Mouse (Mus musculus) adrenal gland, adult (tissue): ENCODE results near the gene Adamtsl1.

Source experiments
- DNase-seq, 2 experiments: peaks; one replicate each; pipeline ENCODE4 v3.0.0; 2022 to 2023; ENCODE audit warnings: low spot score in 1 of 2; ENCODE audit not compliant: inconsistent age in 2 of 2

Gene Adamtsl1

GRCm38 (mm10) chr4:85904217-85904616, 390.2 kb downstream of the Adamtsl1 start:
- peak in 1 of 2 experiments; percentile 9 for DNase-seq

GRCm38 (mm10) chr4:85916034-85916433, 402.1 kb downstream of the Adamtsl1 start:
- DNase-seq: peak; percentile 13 to 56

GRCm38 (mm10) chr4:85918366-85918765, 404.4 kb downstream of the Adamtsl1 start:
- DNase-seq: peak in 1 of 2 experiments; percentile 8

- no peak for DNase-seq
These were observed 406.5 kb downstream of the Adamtsl1 start for GRCm38 (mm10) chr4:85920474-85920873.

GRCm38 (mm10) chr4:85922741-85923140, 408.8 kb downstream of the Adamtsl1 start:
- DNase-seq: no peak

- DNase-seq: no peak
These were observed 418.2 kb downstream of the Adamtsl1 start for GRCm38 (mm10) chr4:85932129-85932528.

- no peak for DNase-seq
These were observed 425.5 kb downstream of the Adamtsl1 start for GRCm38 (mm10) chr4:85939460-85939859.

GRCm38 (mm10) chr4:85941857-85942256, 427.9 kb downstream of the Adamtsl1 start:
- no peak for DNase-seq

GRCm38 (mm10) chr4:85953590-85953989, 439.6 kb downstream of the Adamtsl1 start:
- DNase-seq: no peak

- no peak for DNase-seq
These were observed 441.4 kb downstream of the Adamtsl1 start for GRCm38 (mm10) chr4:85955387-85955786.

GRCm38 (mm10) chr4:85957266-85957665, 443.3 kb downstream of the Adamtsl1 start:
- no peak for DNase-seq

- DNase-seq: no peak
These were observed 443.9 kb downstream of the Adamtsl1 start for GRCm38 (mm10) chr4:85957879-85958278.

- DNase-seq: no peak
These were observed 445.0 kb downstream of the Adamtsl1 start for GRCm38 (mm10) chr4:85959019-85959418.

- DNase-seq: no peak
These were observed 462.2 kb downstream of the Adamtsl1 start for GRCm38 (mm10) chr4:85976188-85976587.

- DNase-seq: no peak
These were observed 465.2 kb downstream of the Adamtsl1 start for GRCm38 (mm10) chr4:85979206-85979605.

- no peak for DNase-seq
These were observed 492.6 kb downstream of the Adamtsl1 start for GRCm38 (mm10) chr4:86006596-86006995.

- no peak for DNase-seq
These were observed 499.7 kb downstream of the Adamtsl1 start for GRCm38 (mm10) chr4:86013640-86014039.

- no peak for DNase-seq
These were observed 505.0 kb downstream of the Adamtsl1 start for GRCm38 (mm10) chr4:86018928-86019327.

GRCm38 (mm10) chr4:86019586-86019985, 505.6 kb downstream of the Adamtsl1 start:
- no peak for DNase-seq

GRCm38 (mm10) chr4:86020372-86021090, 506.6 kb downstream of the Adamtsl1 start:
- DNase-seq: no peak

- DNase-seq: peak in 1 of 2 experiments; percentile 69
These were observed 510.7 kb downstream of the Adamtsl1 start for GRCm38 (mm10) chr4:86024573-86025160.

GRCm38 (mm10) chr4:86029486-86029885, 515.5 kb downstream of the Adamtsl1 start:
- peak in 1 of 2 experiments; percentile 35 for DNase-seq

GRCm38 (mm10) chr4:86030208-86030607, 516.2 kb downstream of the Adamtsl1 start:
- DNase-seq: peak in 1 of 2 experiments; percentile 76
